Mouse (Mus musculus): ENCODE data around the gene Strip2. TPM values are rescaled to one million over a fixed set of nuclear protein-coding genes. Genes with fewer than 3 reads are reported as not detected.

Strip2 gene
- polyA plus RNA-seq, 1 experiment from 2014 or later: 0.92 TPM

DNA sequence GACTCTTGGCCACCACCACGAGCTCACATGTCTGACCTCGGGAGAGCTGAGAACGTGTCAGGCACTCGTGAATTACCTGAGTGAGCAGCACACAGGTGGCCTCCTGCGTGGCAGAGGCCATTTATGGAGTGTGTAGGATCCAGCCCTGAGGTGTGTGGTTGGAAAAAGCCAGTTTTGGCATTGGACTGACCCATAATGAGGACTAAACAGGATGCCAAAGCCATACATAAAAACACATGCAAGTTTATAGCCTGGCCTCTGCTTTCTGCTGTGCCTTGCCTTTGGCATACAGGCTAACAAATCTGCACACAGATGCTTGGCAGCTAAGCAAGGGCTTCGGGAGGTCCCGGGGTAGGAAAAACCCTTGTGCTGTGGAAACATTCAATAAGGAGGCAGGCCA is 92.4 kb downstream of the Strip2 start:
- ATAC-seq (replicated peaks; ENCODE audit: low FRiP score, low read depth) (no peak), DNase-seq (ENCODE audit: low spot score) (no peak)
- no peaks in the 10 kb centered on the region for H3K27me3 ChIP-seq (ENCODE audit: insufficient read depth, low read length)
- H3K4me3 ChIP-seq (replicated peaks; ENCODE audit: low read depth, low read length): no peak overlapping the region
- H3K27ac ChIP-seq: no peak overlapping the region
- WGBS: 68% methylated on average over 7 of the region's 7 CpGs
- no peaks in the 10 kb centered on the region for H3K4me1 ChIP-seq (replicated peaks; ENCODE audit: insufficient read depth, low read length)
- TF ChIP-seq CTCF (IDR thresholded peaks at IDR 0.05; ENCODE audit: low read depth): no peak
- H3K4me2 ChIP-seq (ENCODE audit: low read length): no peak overlapping the region
- no peaks in the 10 kb centered on the region for H3K36me3 ChIP-seq (ENCODE audit: insufficient read depth, low read length)
- no peaks in the 10 kb centered on the region for H3K9me3 ChIP-seq (replicated peaks; ENCODE audit: low read length)
- no peak overlapping the region for H3K9ac ChIP-seq (ENCODE audit: low read depth, low read length)

Small RNAs within 50 kb of the gene (microRNA-seq; reads per million reads assigned to microRNA genes)
- gene Gm23049: not detected

Other genes with a start within 250 kb of the Strip2 start
- 24.9 and 25.2 TPM in 2 replicates for gene Tspan33, start 222.8 kb upstream of the Strip2 start, polyA plus RNA-seq (2015; fragmentation: Nextera tagmentation; extraction: Ambion mirVana)
- 26.4 and 27.5 TPM in 2 replicates for gene Smo, start 181.5 kb upstream of the Strip2 start, polyA plus RNA-seq (2015; fragmentation: Nextera tagmentation; extraction: Ambion mirVana)
- gene Ahcyl2, start 149.0 kb upstream of the Strip2 start, polyA plus RNA-seq (2015; fragmentation: Nextera tagmentation; extraction: Ambion mirVana): 18.5 and 18.7 TPM in 2 replicates
- gene Nrf1, start 131.0 kb downstream of the Strip2 start, polyA plus RNA-seq (2015; fragmentation: Nextera tagmentation; extraction: Ambion mirVana): 31.8 and 32.0 TPM in 2 replicates